Mouse (Mus musculus) stomach, embryonic 15.5 days (tissue): ENCODE results near the gene Pbld1. TPM values are rescaled to one million over a fixed set of nuclear protein-coding genes. Genes with fewer than 3 reads are reported as not detected.
A peak's percentile ranks its signal among the peaks of the same experiment; 100 is the strongest.

Experiments used
- ATAC-seq: fragments of 200-750 bp; cut with Nextera tagmentation; 2 replicates; pipeline ENCODE4 v1.8.0; 2017; ENCODE audit warnings: low read depth, moderate number of reproducible peaks, moderate TSS enrichment; ENCODE audit not compliant: insufficient read depth, low FRiP score
- H3K27ac ChIP-seq: fragments of 300-500 bp; sonication (generic); 2 replicates; pipeline ENCODE4 v1.5.1; 2015; ENCODE audit warnings: mild to moderate bottlenecking, inconsistent platforms
- H3K27me3 ChIP-seq: fragments of 300-500 bp; sonication (generic); replicated peaks from 2 replicates; pipeline ENCODE4 v1.6.1; 2015; ENCODE audit warnings: inconsistent platforms
- H3K36me3 ChIP-seq: fragments of 300-500 bp; sonication (generic); 2 replicates; pipeline ENCODE4 v1.6.1; 2015; ENCODE audit warnings: inconsistent platforms
- H3K4me1 ChIP-seq: fragments of 300-500 bp; sonication (generic); 2 replicates; pipeline ENCODE4 v1.6.1; 2015; ENCODE audit warnings: inconsistent platforms
- H3K4me2 ChIP-seq: fragments of 300-500 bp; sonication (generic); 2 replicates; pipeline ENCODE4 v1.6.1; 2015; ENCODE audit warnings: mild to moderate bottlenecking, inconsistent platforms
- H3K4me3 ChIP-seq: fragments of 300-500 bp; sonication (generic); replicated peaks from 2 replicates; pipeline ENCODE4 v1.5.1; 2015; ENCODE audit warnings: inconsistent platforms
- H3K9ac ChIP-seq: fragments of 300-500 bp; sonication (generic); 2 replicates; pipeline ENCODE4 v1.6.1; 2015; ENCODE audit warnings: inconsistent platforms
- H3K9me3 ChIP-seq: fragments of 300-500 bp; sonication (generic); 2 replicates; pipeline ENCODE4 v1.6.1; 2016; ENCODE audit warnings: inconsistent platforms
- WGBS: fragments of 180-500 bp; shearing (Covaris S2); methylation state at CpG from one replicate; pipeline ENCODE4 v1.1.7; 2015; 5-methylcytosine and 5-hydroxymethylcytosine counted together
- polyA plus RNA-seq: library from polyadenylated mRNA; unstranded; fragments of >200 nt; fragmentation: Nextera tagmentation; extraction: Ambion mirVana; gene quantifications from 2 replicates; pipeline ENCODE4 v1.2.1, GENCODE M21; 2015

Gene Pbld1
- polyA plus RNA-seq, 1 experiment from 2014 or later, result 6.5 TPM

- no peak for ATAC-seq
- WGBS, result 18% methylated on average over 9 of the region's 9 CpGs
- H3K27ac ChIP-seq, result no peak overlapping the region
- H3K36me3 ChIP-seq, result no peaks in the 10 kb centered on the region
- H3K4me1 ChIP-seq, result peaks cover 5% of the 10 kb centered on the region; the same call in 1 of the 2 replicates
- no peak overlapping the region for H3K9ac ChIP-seq
- no peaks in the 10 kb centered on the region for H3K9me3 ChIP-seq
- peak overlapping the region; percentile 92 for H3K4me2 ChIP-seq
- H3K4me3 ChIP-seq, result peak overlapping the region; percentile 51
- H3K27me3 ChIP-seq, result peaks cover 19% of the 10 kb centered on the region; the same call in 1 of the 2 replicates
Observed at GRCm38 (mm10) chr10:63100657-63101056, 40.7 kb downstream of the Pbld1 start.

GRCm38 (mm10) chr10:63113027-63113604, 53.2 kb downstream of the Pbld1 start:
- Histone ChIP-seq H3K36me3 (no peaks in the 10 kb centered on the region), H3K9me3 (no peaks in the 10 kb centered on the region), H3K27me3 (no peaks in the 10 kb centered on the region), H3K4me1 (no peaks in the 10 kb centered on the region), H3K27ac (no peak overlapping the region), H3K4me3 (no peak overlapping the region), H3K4me2 (no peak overlapping the region), H3K9ac (no peak overlapping the region)
- ATAC-seq, result no peak
- 50% methylated on average over 5 of the region's 5 CpGs for WGBS

- Histone ChIP-seq H3K36me3 (no peaks in the 10 kb centered on the region), H3K4me1 (no peaks in the 10 kb centered on the region), H3K9me3 (no peaks in the 10 kb centered on the region), H3K9ac (no peak overlapping the region), H3K4me3 (no peak overlapping the region), H3K27me3 (no peaks in the 10 kb centered on the region), H3K27ac (no peak overlapping the region), H3K4me2 (no peak overlapping the region)
- ATAC-seq, result no peak
- WGBS, result 83% methylated on average over 6 of the region's 6 CpGs
Observed at GRCm38 (mm10) chr10:63113716-63114360, 53.9 kb downstream of the Pbld1 start.

GRCm38 (mm10) chr10:63115881-63116280, 55.9 kb downstream of the Pbld1 start:
- H3K27ac ChIP-seq, result no peak overlapping the region
- no peak overlapping the region for H3K4me2 ChIP-seq
- no peaks in the 10 kb centered on the region for H3K9me3 ChIP-seq
- 86% methylated on average over 15 of the region's 15 CpGs for WGBS
- ATAC-seq, result no peak
- no peak overlapping the region for H3K9ac ChIP-seq
- H3K4me1 ChIP-seq, result no peaks in the 10 kb centered on the region
- H3K27me3 ChIP-seq, result no peaks in the 10 kb centered on the region
- no peak overlapping the region for H3K4me3 ChIP-seq
- H3K36me3 ChIP-seq, result no peaks in the 10 kb centered on the region

- no peaks in the 10 kb centered on the region for H3K4me1 ChIP-seq
- no peak overlapping the region for H3K27ac ChIP-seq
- no peak overlapping the region for H3K4me2 ChIP-seq
- H3K9me3 ChIP-seq, result no peaks in the 10 kb centered on the region
- 93% methylated on average over 9 of the region's 9 CpGs for WGBS
- H3K27me3 ChIP-seq, result no peaks in the 10 kb centered on the region
- H3K9ac ChIP-seq, result no peak overlapping the region
- no peaks in the 10 kb centered on the region for H3K36me3 ChIP-seq
- no peak for ATAC-seq
- H3K4me3 ChIP-seq, result no peak overlapping the region
Observed at GRCm38 (mm10) chr10:63116376-63116775, 56.4 kb downstream of the Pbld1 start.

- no peaks in the 10 kb centered on the region for H3K27me3 ChIP-seq
- ATAC-seq, result no peak
- WGBS, result 92% methylated on average over 8 of the region's 8 CpGs
- no peak overlapping the region for H3K27ac ChIP-seq
- H3K4me3 ChIP-seq, result no peak overlapping the region
- no peaks in the 10 kb centered on the region for H3K9me3 ChIP-seq
- H3K9ac ChIP-seq, result no peak overlapping the region
- H3K36me3 ChIP-seq, result no peaks in the 10 kb centered on the region
- no peaks in the 10 kb centered on the region for H3K4me1 ChIP-seq
- no peak overlapping the region for H3K4me2 ChIP-seq
Observed at GRCm38 (mm10) chr10:63117583-63117982, 57.6 kb downstream of the Pbld1 start.

- Histone ChIP-seq H3K27me3 (no peaks in the 10 kb centered on the region), H3K4me1 (no peaks in the 10 kb centered on the region), H3K9me3 (no peaks in the 10 kb centered on the region), H3K4me2 (no peak overlapping the region), H3K9ac (no peak overlapping the region), H3K36me3 (no peaks in the 10 kb centered on the region), H3K4me3 (no peak overlapping the region), H3K27ac (no peak overlapping the region)
- no peak for ATAC-seq
- 76% methylated on average over 14 of the region's 14 CpGs for WGBS
Observed at GRCm38 (mm10) chr10:63119916-63120315, 60.0 kb downstream of the Pbld1 start.

- no peaks in the 10 kb centered on the region for H3K9me3 ChIP-seq
- no peaks in the 10 kb centered on the region for H3K4me1 ChIP-seq
- H3K4me2 ChIP-seq, result no peak overlapping the region
- no peaks in the 10 kb centered on the region for H3K36me3 ChIP-seq
- H3K27ac ChIP-seq, result no peak overlapping the region
- no peak overlapping the region for H3K9ac ChIP-seq
- 83% methylated on average over 14 of the region's 14 CpGs for WGBS
- no peaks in the 10 kb centered on the region for H3K27me3 ChIP-seq
- no peak for ATAC-seq
- H3K4me3 ChIP-seq, result no peak overlapping the region
Observed at GRCm38 (mm10) chr10:63121961-63122360, 62.0 kb downstream of the Pbld1 start.

GRCm38 (mm10) chr10:63122516-63122915, 62.6 kb downstream of the Pbld1 start:
- no peak for ATAC-seq
- Histone ChIP-seq H3K4me1 (no peaks in the 10 kb centered on the region), H3K4me3 (no peak overlapping the region), H3K9me3 (no peaks in the 10 kb centered on the region), H3K36me3 (no peaks in the 10 kb centered on the region), H3K4me2 (no peak overlapping the region), H3K27me3 (no peaks in the 10 kb centered on the region), H3K9ac (no peak overlapping the region), H3K27ac (no peak overlapping the region)
- WGBS, result 34% methylated on average over 8 of the region's 8 CpGs

GRCm38 (mm10) chr10:63123141-63123540, 63.2 kb downstream of the Pbld1 start:
- Histone ChIP-seq H3K27me3 (no peaks in the 10 kb centered on the region), H3K4me3 (no peak overlapping the region), H3K4me2 (no peak overlapping the region), H3K9ac (no peak overlapping the region), H3K27ac (no peak overlapping the region), H3K36me3 (no peaks in the 10 kb centered on the region), H3K4me1 (no peaks in the 10 kb centered on the region), H3K9me3 (no peaks in the 10 kb centered on the region)
- WGBS, result 74% methylated on average over 8 of the region's 8 CpGs
- no peak for ATAC-seq

- no peaks in the 10 kb centered on the region for H3K4me1 ChIP-seq
- no peaks in the 10 kb centered on the region for H3K36me3 ChIP-seq
- no peak overlapping the region for H3K4me2 ChIP-seq
- no peaks in the 10 kb centered on the region for H3K27me3 ChIP-seq
- H3K27ac ChIP-seq, result no peak overlapping the region
- 88% methylated on average over 10 of the region's 10 CpGs for WGBS
- no peak overlapping the region for H3K4me3 ChIP-seq
- no peaks in the 10 kb centered on the region for H3K9me3 ChIP-seq
- H3K9ac ChIP-seq, result no peak overlapping the region
- no peak for ATAC-seq
Observed at GRCm38 (mm10) chr10:63124016-63124415, 64.1 kb downstream of the Pbld1 start.

GRCm38 (mm10) chr10:63125343-63125742, 65.4 kb downstream of the Pbld1 start:
- H3K36me3 ChIP-seq, result no peaks in the 10 kb centered on the region
- no peak overlapping the region for H3K27ac ChIP-seq
- H3K4me1 ChIP-seq, result no peaks in the 10 kb centered on the region
- H3K9ac ChIP-seq, result no peak overlapping the region
- no peaks in the 10 kb centered on the region for H3K9me3 ChIP-seq
- no peaks in the 10 kb centered on the region for H3K27me3 ChIP-seq
- WGBS, result 43% methylated on average over 11 of the region's 11 CpGs
- no peak overlapping the region for H3K4me2 ChIP-seq
- H3K4me3 ChIP-seq, result no peak overlapping the region
- ATAC-seq, result no peak
